Mouse (Mus musculus) midbrain, embryonic 15.5 days (tissue): Measurements from ENCODE around the gene Gm17555. TPM values are rescaled to one million over a fixed set of nuclear protein-coding genes. Genes with fewer than 3 reads are reported as not detected.

Source experiments
- ATAC-seq: fragments of 200-750 bp; cut with Nextera tagmentation; replicated peaks from 2 replicates; pipeline ENCODE4 v1.8.0; 2017; ENCODE audit warnings: moderate TSS enrichment
- H3K27ac ChIP-seq: fragments of 300-500 bp; sonication (generic); 2 replicates; pipeline ENCODE4 v1.5.1; 2015; ENCODE audit warnings: mild to moderate bottlenecking, inconsistent platforms
- H3K27me3 ChIP-seq: fragments of 300-500 bp; sonication (generic); replicated peaks from 2 replicates; pipeline ENCODE4 v1.6.1; 2015; ENCODE audit warnings: inconsistent platforms
- H3K36me3 ChIP-seq: fragments of 300-500 bp; sonication (generic); replicated peaks from 2 replicates; pipeline ENCODE4 v1.6.1; 2015; ENCODE audit warnings: inconsistent platforms
- H3K4me1 ChIP-seq: fragments of 300-500 bp; sonication (generic); 2 replicates; pipeline ENCODE4 v1.6.1; 2015; ENCODE audit warnings: inconsistent platforms
- H3K4me2 ChIP-seq: fragments of 300-500 bp; sonication (generic); 2 replicates; pipeline ENCODE4 v1.6.1; 2015; ENCODE audit warnings: inconsistent platforms, mild to moderate bottlenecking, moderate library complexity
- H3K4me3 ChIP-seq: fragments of 300-500 bp; sonication (generic); 2 replicates; pipeline ENCODE4 v1.5.1; 2015; ENCODE audit warnings: mild to moderate bottlenecking, inconsistent platforms
- H3K9ac ChIP-seq: fragments of 300-500 bp; sonication (generic); 2 replicates; pipeline ENCODE4 v1.6.1; 2015; ENCODE audit warnings: mild to moderate bottlenecking, inconsistent platforms
- H3K9me3 ChIP-seq: fragments of 300-500 bp; sonication (generic); 2 replicates; pipeline ENCODE4 v1.6.1; 2016; ENCODE audit warnings: inconsistent platforms
- WGBS: fragments of 180-500 bp; shearing (Covaris S2); methylation state at CpG from one replicate; pipeline ENCODE4 v1.1.7; 2015; ENCODE audit warnings: mixed read lengths; 5-methylcytosine and 5-hydroxymethylcytosine counted together
- polyA plus RNA-seq: library from polyadenylated mRNA; unstranded; fragments of >200 nt; fragmentation: Nextera tagmentation; extraction: Ambion mirVana; gene quantifications from 2 replicates; pipeline ENCODE4 v1.2.1, GENCODE M21; 2015

Gm17555 gene
- polyA plus RNA-seq, 1 experiment from 2014 or later, result not detected

GRCm38 (mm10) chr2:126236905-126237304 lies 22.0 kb downstream of the Gm17555 start:
- Histone ChIP-seq H3K9ac (no peak overlapping the region), H3K27ac (no peak overlapping the region), H3K4me3 (no peak overlapping the region), H3K9me3 (no peaks in the 10 kb centered on the region), H3K36me3 (no peaks in the 10 kb centered on the region), H3K4me2 (no peak overlapping the region), H3K4me1 (no peaks in the 10 kb centered on the region), H3K27me3 (no peaks in the 10 kb centered on the region)
- WGBS, result 91% methylated on average over 4 of the region's 4 CpGs
- no peak for ATAC-seq

- H3K4me3 ChIP-seq, result no peak overlapping the region
- no peak for ATAC-seq
- H3K4me2 ChIP-seq, result no peak overlapping the region
- no peak overlapping the region for H3K27ac ChIP-seq
- H3K27me3 ChIP-seq, result no peaks in the 10 kb centered on the region
- no peaks in the 10 kb centered on the region for H3K36me3 ChIP-seq
- no peak overlapping the region for H3K9ac ChIP-seq
- no peaks in the 10 kb centered on the region for H3K9me3 ChIP-seq
- no peaks in the 10 kb centered on the region for H3K4me1 ChIP-seq
- 39% methylated on average over 2 of the region's 2 CpGs for WGBS
Observed at GRCm38 (mm10) chr2:126245446-126245845, 30.5 kb downstream of the Gm17555 start.

GRCm38 (mm10) chr2:126248536-126248935 lies 33.6 kb downstream of the Gm17555 start:
- Histone ChIP-seq H3K4me1 (no peaks in the 10 kb centered on the region), H3K4me3 (no peak overlapping the region), H3K9me3 (no peaks in the 10 kb centered on the region), H3K4me2 (no peak overlapping the region), H3K36me3 (no peaks in the 10 kb centered on the region), H3K27ac (no peak overlapping the region), H3K27me3 (no peaks in the 10 kb centered on the region), H3K9ac (no peak overlapping the region)
- WGBS, result 98% methylated on average over 2 of the region's 2 CpGs
- ATAC-seq, result no peak

- H3K27ac ChIP-seq, result no peak overlapping the region
- H3K4me2 ChIP-seq, result no peak overlapping the region
- no peaks in the 10 kb centered on the region for H3K4me1 ChIP-seq
- H3K9me3 ChIP-seq, result no peaks in the 10 kb centered on the region
- H3K36me3 ChIP-seq, result no peaks in the 10 kb centered on the region
- H3K4me3 ChIP-seq, result no peak overlapping the region
- ATAC-seq, result no peak
- no peaks in the 10 kb centered on the region for H3K27me3 ChIP-seq
- no peak overlapping the region for H3K9ac ChIP-seq
Observed at GRCm38 (mm10) chr2:126252211-126252610, 37.3 kb downstream of the Gm17555 start.

Other genes starting within 250 kb of the Gm17555 start
- 0.27 and 0.48 TPM in 2 replicates for gene Fgf7, start 180.4 kb upstream of the Gm17555 start, polyA plus RNA-seq
- not detected in 2 replicates for gene Fam227b, start 63.1 kb upstream of the Gm17555 start, polyA plus RNA-seq
- gene Dtwd1, start 63.0 kb upstream of the Gm17555 start, polyA plus RNA-seq, result 17.3 and 18.3 TPM in 2 replicates